Mouse (Mus musculus): ENCODE results near the gene Vmn1r122.
"Not testable (repeated sequence)": the region's sequence is repeated elsewhere in the genome, so short reads cannot be mapped to it uniquely, and the experiment has no call there.

Vmn1r122 gene

GRCm38 (mm10) chr7:21134028-21134427, at the start of gene Vmn1r122:
Gene Vmn1r122 (minus strand): TSS chr7:21134128.
- not testable (repeated sequence) for DNase-seq

DNA sequence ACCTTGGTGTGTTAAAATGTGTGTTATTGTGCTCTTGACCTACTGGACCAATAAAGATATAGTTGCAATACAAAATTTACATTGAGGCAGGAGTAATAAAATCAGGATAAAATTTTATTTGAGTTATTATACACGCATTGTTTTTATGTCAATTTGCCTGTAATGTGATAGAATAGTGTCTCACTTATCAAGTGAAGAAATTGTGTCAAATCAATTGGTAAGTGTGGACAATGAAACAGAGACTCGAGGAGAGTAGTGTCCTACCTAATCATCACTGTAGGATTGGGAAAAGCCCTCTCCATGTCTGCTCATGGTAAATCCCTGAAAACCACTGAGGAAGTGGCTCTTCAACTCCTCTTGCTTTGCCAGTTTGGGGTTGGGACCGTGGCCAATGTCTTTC, 28.0 kb upstream of the Vmn1r122 start, which contains the start of gene Vmn1r123:
TSS of gene Vmn1r123 (plus strand) at position 301 of the 400 bp plus-strand sequence.
- DNase-seq, result not testable (repeated sequence)

- not testable (repeated sequence) for DNase-seq
These were observed 35.5 kb downstream of the Vmn1r122 start, which contains the start of gene Vmn1r121 for GRCm38 (mm10) chr7:21098413-21098812. Gene Vmn1r121 (minus strand): TSS chr7:21098513.
